11 mouse cellular contexts compared by ENCODE assay signal in the genomic region with DNA sequence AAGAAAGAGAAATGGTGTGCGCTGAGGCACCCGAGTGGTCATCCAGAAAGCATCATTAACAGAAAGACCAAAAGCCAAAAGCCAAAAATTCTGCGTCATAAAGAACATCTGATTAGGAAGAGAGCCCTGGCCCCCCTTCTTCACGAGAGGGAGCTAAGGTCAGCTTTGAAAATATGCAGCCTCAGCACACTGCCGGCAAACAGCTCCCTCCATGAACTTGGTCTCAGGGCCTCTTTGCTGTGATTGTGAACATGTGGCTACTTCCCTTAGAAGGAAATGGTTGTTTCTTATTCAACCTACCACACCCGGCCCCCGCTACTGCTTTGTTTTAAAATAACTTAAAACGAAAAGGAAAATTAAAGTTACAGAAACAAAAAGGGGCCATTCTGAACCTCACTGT. TPM values are rescaled to one million over a fixed set of nuclear protein-coding genes. Genes with fewer than 3 reads are reported as not detected.
DNase-seq lines count a peak whose midpoint lies in the region; ATAC-seq and TF ChIP-seq lines count a peak whose summit lies in the region.
"Had no signal": no experiment of that assay in that cellular context is flagged by ENCODE, and none has a peak within 500 bp of the region (broad histone marks: within the 10 kb centered on the region; RNA-seq: fewer than 3 reads in every experiment).

No protein-coding gene starts in this region.

- ATAC-seq in heart, embryonic 16.5 days (replicated peaks; ENCODE audit: extremely low read depth, insufficient read depth, low FRiP score) = no peak
- no peak for ATAC-seq in intestine, postnatal 0 days
- no peak for ATAC-seq in liver, embryonic 15.5 days (ENCODE audit: insufficient read depth)
- ATAC-seq: forebrain, postnatal 0 days had no signal

- 49% methylated on average over 8 of the region's 8 CpGs for WGBS in heart, embryonic 16.5 days
- 25% methylated on average over 8 of the region's 8 CpGs for WGBS in intestine, postnatal 0 days
- 46% methylated on average over 8 of the region's 8 CpGs for WGBS in liver, embryonic 15.5 days (ENCODE audit: insufficient replicate concordance)

- H3K9ac ChIP-seq in heart, embryonic 16.5 days (ENCODE audit: low read length) = no peak overlapping the region
- no peak overlapping the region for H3K9ac ChIP-seq in intestine, postnatal 0 days (ENCODE audit: low read depth, low read length)
- no peak overlapping the region for H3K9ac ChIP-seq in liver, embryonic 15.5 days
- H3K9ac ChIP-seq: forebrain, postnatal 0 days; midbrain, embryonic 12.5 days; neural tube, embryonic 15.5 days had no signal

- no peak overlapping the region for H3K4me2 ChIP-seq in heart, embryonic 16.5 days (ENCODE audit: low read depth, low read length)
- no peak overlapping the region for H3K4me2 ChIP-seq in intestine, postnatal 0 days (replicated peaks; ENCODE audit: low read depth)
- H3K4me2 ChIP-seq in liver, embryonic 15.5 days = no peak overlapping the region
- H3K4me2 ChIP-seq: midbrain, embryonic 12.5 days; neural tube, embryonic 15.5 days had no signal

- no peaks in the 10 kb centered on the region for H3K27me3 ChIP-seq in heart, embryonic 16.5 days (ENCODE audit: control insufficient read depth, insufficient read depth, low read length)
- H3K27me3 ChIP-seq in intestine, postnatal 0 days (replicated peaks; ENCODE audit: control insufficient read depth, insufficient read depth, low read length) = no peaks in the 10 kb centered on the region
- no peaks in the 10 kb centered on the region for H3K27me3 ChIP-seq in liver, embryonic 15.5 days
- H3K27me3 ChIP-seq: midbrain, embryonic 12.5 days; neural tube, embryonic 15.5 days had no signal

- peak overlapping the region; percentile 44 for H3K27ac ChIP-seq in heart, embryonic 16.5 days (ENCODE audit: low read length)
- H3K27ac ChIP-seq in intestine, postnatal 0 days (ENCODE audit: low read depth, low read length) = peak overlapping the region; percentile 51; the same call in 1 of the 2 replicates
- 0 out of 2 replicates have a peak overlapping the region, but pooled peaks have one; percentile 19 for H3K27ac ChIP-seq in liver, embryonic 15.5 days (replicated peaks)
- H3K27ac ChIP-seq: midbrain, embryonic 12.5 days had no signal

- DNase-seq in heart, adult 8-10 months (ENCODE audit: low spot score) = no peak
- peak; percentile 13 for DNase-seq in adrenal gland, postnatal 25 days
- DNase-seq in cerebellum, adult 11 months = no peak
- DNase-seq in layer of hippocampus, postnatal 25 days (ENCODE audit: extremely low spot score in 1 of 2, low spot score in 1 of 2) = no peak
- DNase-seq in testis, postnatal 10 days (ENCODE audit: low spot score) = no peak
- DNase-seq: forebrain, postnatal 0 days had no signal

- H3K4me1 ChIP-seq in heart, embryonic 16.5 days (ENCODE audit: control insufficient read depth, insufficient read depth, low read length) = peaks cover 20% of the 10 kb centered on the region
- H3K4me1 ChIP-seq in intestine, postnatal 0 days (replicated peaks; ENCODE audit: control insufficient read depth, insufficient read depth, low read length) = peaks cover 41% of the 10 kb centered on the region
- peaks cover 86% of the 10 kb centered on the region for H3K4me1 ChIP-seq in liver, embryonic 15.5 days (replicated peaks)

- no peak overlapping the region for H3K4me3 ChIP-seq in heart, embryonic 16.5 days (ENCODE audit: low read length)
- H3K4me3 ChIP-seq in intestine, postnatal 0 days (ENCODE audit: low read depth, low read length) = no peak overlapping the region
- no peak overlapping the region for H3K4me3 ChIP-seq in liver, embryonic 15.5 days (replicated peaks)
- H3K4me3 ChIP-seq: midbrain, embryonic 12.5 days; neural tube, embryonic 15.5 days had no signal

- TF ChIP-seq CTCF in intestine, postnatal 0 days (IDR thresholded peaks at IDR 0.05; ENCODE audit: low read depth) = no peak

- 0 out of 2 replicates have a peak, but pooled peaks cover 3% of the 10 kb centered on the region for H3K9me3 ChIP-seq in heart, embryonic 16.5 days (replicated peaks; ENCODE audit: control insufficient read depth, low read length)
- H3K9me3 ChIP-seq in intestine, postnatal 0 days (ENCODE audit: control insufficient read depth) = no peaks in the 10 kb centered on the region
- no peaks in the 10 kb centered on the region for H3K9me3 ChIP-seq in liver, embryonic 15.5 days (replicated peaks)
- H3K9me3 ChIP-seq: midbrain, embryonic 12.5 days; neural tube, embryonic 15.5 days had no signal

- no peaks in the 10 kb centered on the region for H3K36me3 ChIP-seq in heart, embryonic 16.5 days (ENCODE audit: control insufficient read depth, insufficient read depth)
- H3K36me3 ChIP-seq in intestine, postnatal 0 days (ENCODE audit: control insufficient read depth, insufficient read depth) = no peaks in the 10 kb centered on the region
- H3K36me3 ChIP-seq in liver, embryonic 15.5 days (replicated peaks) = no peaks in the 10 kb centered on the region
- H3K36me3 ChIP-seq: midbrain, embryonic 12.5 days; neural tube, embryonic 15.5 days had no signal

RNA-seq across cellular contexts. Expression of a gene that starts 44.4 kb away (rescaled TPM):
- polyA plus RNA-seq in heart, embryonic 16.5 days (2015; fragmentation: Nextera tagmentation; extraction: Ambion mirVana) = 108 and 115 TPM in 2 replicates
- 10 to 100 TPM; 42.1 to 48.1 (median 45.9) TPM for total RNA-seq in heart, adult 8-10 months (2022)
- 69.1 and 75.7 TPM in 2 replicates for total RNA-seq in adrenal gland, postnatal 25 days (2021)
- polyA plus RNA-seq in intestine, postnatal 0 days (2015; fragmentation: Nextera tagmentation; extraction: Ambion mirVana) = 40.4 and 42.2 TPM in 2 replicates
- polyA plus RNA-seq in liver, embryonic 15.5 days (2015; fragmentation: Nextera tagmentation; extraction: Ambion mirVana) = 23.8 and 27.2 TPM in 2 replicates
- 10 to 100 TPM; 29.9 to 31.9 TPM for total RNA-seq in layer of hippocampus, postnatal 25 days (2021)

RNA-seq across cellular contexts. Expression of a gene that starts 48.2 kb away (rescaled TPM):
- 96.2 and 130 TPM in 2 replicates for polyA plus RNA-seq in heart, embryonic 16.5 days (2015; fragmentation: Nextera tagmentation; extraction: Ambion mirVana)
- 1 to 10 TPM; 5.5 to 9.3 (median 7.7) TPM for total RNA-seq in heart, adult 8-10 months (2022)
- 26.1 and 29.6 TPM in 2 replicates for total RNA-seq in adrenal gland, postnatal 25 days (2021)
- 34.9 and 35.2 TPM in 2 replicates for polyA plus RNA-seq in intestine, postnatal 0 days (2015; fragmentation: Nextera tagmentation; extraction: Ambion mirVana)
- 66.0 and 88.2 TPM in 2 replicates for polyA plus RNA-seq in liver, embryonic 15.5 days (2015; fragmentation: Nextera tagmentation; extraction: Ambion mirVana)
- total RNA-seq in layer of hippocampus, postnatal 25 days (2021) = 1 to 10 TPM; 3.3 to 3.8 TPM
